Mouse (Mus musculus): ENCODE measurements around the gene Ntf3. TPM values are rescaled to one million over a fixed set of nuclear protein-coding genes. Genes with fewer than 3 reads are reported as not detected.

Ntf3 gene
- polyA plus RNA-seq, 1 experiment = not detected

DNA sequence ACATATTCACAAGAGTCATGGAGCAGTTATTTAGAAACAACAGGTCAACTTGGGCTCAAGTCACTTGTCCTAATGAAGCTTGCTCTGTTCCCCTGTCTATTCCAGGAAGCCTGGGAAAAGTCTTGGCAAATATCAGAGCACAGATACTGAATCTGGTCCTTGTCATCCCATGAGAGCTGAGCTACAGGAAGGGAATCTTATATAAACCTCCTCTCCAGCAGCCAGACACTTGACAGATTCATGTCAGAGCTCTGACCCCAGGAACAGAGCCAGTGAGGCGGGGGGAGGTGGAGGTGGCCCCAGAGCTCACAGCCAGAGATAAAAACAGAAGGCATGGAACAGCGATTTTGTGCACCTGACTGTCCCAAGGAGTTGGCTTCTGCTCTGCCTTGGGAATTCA, 26.3 kb downstream of the Ntf3 start:
- Histone ChIP-seq H3K4me2 (ENCODE audit: low read depth) (no peak overlapping the region), H3K27me3 (ENCODE audit: control insufficient read depth, insufficient read depth, insufficient read length) (no peaks in the 10 kb centered on the region), H3K79me2 (ENCODE audit: control insufficient read depth, insufficient read depth) (no peaks in the 10 kb centered on the region), H3K36me3 (ENCODE audit: control insufficient read depth, insufficient read depth) (no peaks in the 10 kb centered on the region), H3K4me3 (no peak overlapping the region), H3ac (ENCODE audit: control insufficient read depth, insufficient read length) (no peak overlapping the region)
- TF ChIP-seq MAX (IDR thresholded peaks at IDR 0.05; ENCODE audit: low read depth) (no peak), USF1 (IDR thresholded peaks at IDR 0.05; ENCODE audit: low read depth) (no peak), TCF12 (IDR thresholded peaks at IDR 0.05; ENCODE audit: insufficient read depth, poor library complexity, severe bottlenecking) (no peak), MYOD1 (IDR thresholded peaks at IDR 0.05; ENCODE audit: control insufficient read depth in 1 of 3, insufficient read length in 2 of 3, low read depth in 2 of 3) (no peak), CEBPB (IDR thresholded peaks at IDR 0.05; ENCODE audit: insufficient read depth, poor library complexity, severe bottlenecking) (no peak), POLR2A (IDR thresholded peaks at IDR 0.05; ENCODE audit: insufficient read length, low read depth) (no peak), SRF (IDR thresholded peaks at IDR 0.05; ENCODE audit: control insufficient read depth, insufficient read length, low read depth) (no peak), REST (IDR thresholded peaks at IDR 0.05; ENCODE audit: insufficient read depth, insufficient read length) (no peak), MYOG (IDR thresholded peaks at IDR 0.05; ENCODE audit: control insufficient read depth in 1 of 3, insufficient read depth in 1 of 3, insufficient read length in 2 of 3, low read depth in 2 of 3) (no peak), POLR2AphosphoS2 (IDR thresholded peaks at IDR 0.05; ENCODE audit: insufficient read length, low read depth) (no peak), E2F4 (IDR thresholded peaks at IDR 0.05; ENCODE audit: insufficient read depth) (no peak), TCF3 (IDR thresholded peaks at IDR 0.05; ENCODE audit: insufficient read length, low read depth) (no peak)

- no peak overlapping the region for H3K4me3 ChIP-seq
- no peaks in the 10 kb centered on the region for H3K79me2 ChIP-seq (ENCODE audit: control insufficient read depth, insufficient read depth)
- H3ac ChIP-seq (ENCODE audit: control insufficient read depth, insufficient read length) = no peak overlapping the region
- TF ChIP-seq USF1 (IDR thresholded peaks at IDR 0.05; ENCODE audit: low read depth) (no peak), E2F4 (IDR thresholded peaks at IDR 0.05; ENCODE audit: insufficient read depth) (no peak), TCF12 (IDR thresholded peaks at IDR 0.05; ENCODE audit: insufficient read depth, poor library complexity, severe bottlenecking) (no peak), MAX (IDR thresholded peaks at IDR 0.05; ENCODE audit: low read depth) (no peak), CEBPB (IDR thresholded peaks at IDR 0.05; ENCODE audit: insufficient read depth, poor library complexity, severe bottlenecking) (no peak), REST (IDR thresholded peaks at IDR 0.05; ENCODE audit: insufficient read depth, insufficient read length) (no peak), POLR2AphosphoS2 (IDR thresholded peaks at IDR 0.05; ENCODE audit: insufficient read length, low read depth) (no peak)
- H3K4me2 ChIP-seq (ENCODE audit: low read depth) = no peak overlapping the region
- H3K27me3 ChIP-seq (ENCODE audit: control insufficient read depth, insufficient read depth, insufficient read length) = no peaks in the 10 kb centered on the region
- H3K36me3 ChIP-seq (ENCODE audit: control insufficient read depth, insufficient read depth) = no peaks in the 10 kb centered on the region
Measured at GRCm38 (mm10) chr6:126134155-126134906, 32.4 kb downstream of the Ntf3 start.

DNA sequence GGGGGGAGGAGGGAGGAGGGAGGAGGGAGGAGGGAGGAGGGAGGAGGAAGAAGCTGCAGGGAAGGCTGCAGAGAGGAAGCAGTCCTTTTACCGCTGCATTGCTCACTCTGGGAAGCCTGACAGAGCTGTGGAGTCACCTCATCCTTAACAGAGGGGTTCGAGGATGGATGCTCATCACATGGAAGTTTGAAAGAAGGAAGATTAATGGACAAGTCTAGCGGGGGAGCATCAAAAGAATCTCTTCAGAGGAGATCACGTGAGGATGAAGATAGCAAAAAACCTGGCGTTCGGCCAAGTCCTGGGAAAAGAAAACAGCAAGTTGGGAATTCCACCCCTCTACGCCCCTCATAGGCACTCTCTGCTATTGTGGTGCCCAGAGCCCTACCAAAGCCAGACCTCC, 38.5 kb downstream of the Ntf3 start:
- H3K27me3 ChIP-seq (ENCODE audit: control insufficient read depth, insufficient read depth, insufficient read length) = no peaks in the 10 kb centered on the region
- no peak overlapping the region for H3K4me2 ChIP-seq (ENCODE audit: low read depth)
- TF ChIP-seq TCF3 (IDR thresholded peaks at IDR 0.05; ENCODE audit: insufficient read length, low read depth) (no peak), MYOG (IDR thresholded peaks at IDR 0.05; ENCODE audit: control insufficient read depth in 1 of 3, insufficient read depth in 1 of 3, insufficient read length in 2 of 3, low read depth in 2 of 3) (no peak), E2F4 (IDR thresholded peaks at IDR 0.05; ENCODE audit: insufficient read depth) (no peak), USF1 (IDR thresholded peaks at IDR 0.05; ENCODE audit: low read depth) (no peak), TCF12 (IDR thresholded peaks at IDR 0.05; ENCODE audit: insufficient read depth, poor library complexity, severe bottlenecking) (no peak), CEBPB (IDR thresholded peaks at IDR 0.05; ENCODE audit: insufficient read depth, poor library complexity, severe bottlenecking) (no peak), POLR2AphosphoS2 (IDR thresholded peaks at IDR 0.05; ENCODE audit: insufficient read length, low read depth) (no peak), POLR2A (IDR thresholded peaks at IDR 0.05; ENCODE audit: insufficient read length, low read depth) (no peak), MAX (IDR thresholded peaks at IDR 0.05; ENCODE audit: low read depth) (no peak), REST (IDR thresholded peaks at IDR 0.05; ENCODE audit: insufficient read depth, insufficient read length) (no peak), SRF (IDR thresholded peaks at IDR 0.05; ENCODE audit: control insufficient read depth, insufficient read length, low read depth) (no peak), MYOD1 (IDR thresholded peaks at IDR 0.05; ENCODE audit: control insufficient read depth in 1 of 3, insufficient read length in 2 of 3, low read depth in 2 of 3) (no peak)
- H3K4me3 ChIP-seq = no peak overlapping the region
- no peaks in the 10 kb centered on the region for H3K79me2 ChIP-seq (ENCODE audit: control insufficient read depth, insufficient read depth)
- H3ac ChIP-seq (ENCODE audit: control insufficient read depth, insufficient read length) = no peak overlapping the region
- H3K36me3 ChIP-seq (ENCODE audit: control insufficient read depth, insufficient read depth) = no peaks in the 10 kb centered on the region

DNA sequence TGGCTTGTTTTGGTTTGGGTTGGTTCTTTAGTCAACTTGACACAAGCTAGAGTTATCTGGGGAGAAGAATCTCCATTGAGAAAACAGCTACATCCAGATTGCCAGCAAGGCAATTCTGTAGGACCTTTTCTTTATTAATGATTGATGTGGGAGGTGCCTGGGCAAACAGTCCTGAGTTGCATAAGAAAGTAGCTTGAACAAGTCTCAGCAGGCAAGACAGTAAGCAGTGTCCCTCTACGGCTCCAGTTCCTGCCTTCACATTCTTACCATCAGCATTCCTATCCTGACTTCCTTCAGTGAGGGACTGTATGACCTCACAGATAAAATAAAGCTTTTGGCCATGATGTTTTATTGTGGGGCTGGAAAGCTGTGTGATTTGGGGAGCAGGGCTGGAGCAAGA, 48.5 kb downstream of the Ntf3 start:
- no peak overlapping the region for H3ac ChIP-seq (ENCODE audit: control insufficient read depth, insufficient read length)
- no peak for TF ChIP-seq USF1 (IDR thresholded peaks at IDR 0.05; ENCODE audit: low read depth)
- TF ChIP-seq SRF (IDR thresholded peaks at IDR 0.05; ENCODE audit: control insufficient read depth, insufficient read length, low read depth) = no peak
- no peak for TF ChIP-seq REST (IDR thresholded peaks at IDR 0.05; ENCODE audit: insufficient read depth, insufficient read length)
- no peak for TF ChIP-seq TCF3 (IDR thresholded peaks at IDR 0.05; ENCODE audit: insufficient read length, low read depth)
- no peak for TF ChIP-seq MYOG (IDR thresholded peaks at IDR 0.05; ENCODE audit: control insufficient read depth in 1 of 3, insufficient read depth in 1 of 3, insufficient read length in 2 of 3, low read depth in 2 of 3)
- no peak for TF ChIP-seq TCF12 (IDR thresholded peaks at IDR 0.05; ENCODE audit: insufficient read depth, poor library complexity, severe bottlenecking)
- TF ChIP-seq POLR2AphosphoS2 (IDR thresholded peaks at IDR 0.05; ENCODE audit: insufficient read length, low read depth) = no peak
- TF ChIP-seq CEBPB (IDR thresholded peaks at IDR 0.05; ENCODE audit: insufficient read depth, poor library complexity, severe bottlenecking) = no peak
- no peak for TF ChIP-seq E2F4 (IDR thresholded peaks at IDR 0.05; ENCODE audit: insufficient read depth)
- no peak for TF ChIP-seq POLR2A (IDR thresholded peaks at IDR 0.05; ENCODE audit: insufficient read length, low read depth)
- TF ChIP-seq MAX (IDR thresholded peaks at IDR 0.05; ENCODE audit: low read depth) = no peak
- TF ChIP-seq MYOD1 (IDR thresholded peaks at IDR 0.05; ENCODE audit: control insufficient read depth in 1 of 3, insufficient read length in 2 of 3, low read depth in 2 of 3) = no peak

More for the DNA sequence above, 48.5 kb downstream of the Ntf3 start:
- H3K36me3 ChIP-seq (ENCODE audit: control insufficient read depth, insufficient read depth) = no peaks in the 10 kb centered on the region
- no peaks in the 10 kb centered on the region for H3K27me3 ChIP-seq (ENCODE audit: control insufficient read depth, insufficient read depth, insufficient read length)
- H3K4me3 ChIP-seq = no peak overlapping the region
- no peaks in the 10 kb centered on the region for H3K79me2 ChIP-seq (ENCODE audit: control insufficient read depth, insufficient read depth)
- H3K4me2 ChIP-seq (ENCODE audit: low read depth) = no peak overlapping the region

Measured in myocyte (in vitro differentiated cells).